Mouse (Mus musculus) ES-CJ7 (cell line): ENCODE results near the gene Slco1a6.
"Not testable (repeated sequence)": the region's sequence is repeated elsewhere in the genome, so short reads cannot be mapped to it uniquely, and the experiment has no call there.

Experiments used
- DNase-seq: peaks from one replicate; pipeline ENCODE4 v3.0.0; 2011; ENCODE audit warnings: low read depth, low spot score

The Slco1a6 gene

GRCm38 (mm10) chr6:142208421-142208820 is at the start of gene Slco1a6:
TSS of gene Slco1a6 (minus strand) at chr6:142208521.
- no peak for DNase-seq

- not testable (repeated sequence) for DNase-seq
Observed at GRCm38 (mm10) chr6:142250738-142251307, 42.5 kb upstream of the Slco1a6 start.

GRCm38 (mm10) chr6:142245065-142245464 is 36.7 kb upstream of the Slco1a6 start:
- no peak for DNase-seq

GRCm38 (mm10) chr6:142239468-142239867 is 31.1 kb upstream of the Slco1a6 start:
- DNase-seq = no peak

- DNase-seq = no peak
Observed at GRCm38 (mm10) chr6:142220138-142220537, 11.8 kb upstream of the Slco1a6 start.

GRCm38 (mm10) chr6:142211821-142212220 is 3.5 kb upstream of the Slco1a6 start:
- no peak for DNase-seq

GRCm38 (mm10) chr6:142209749-142210148 is 1.4 kb upstream of the Slco1a6 start:
- DNase-seq = no peak

GRCm38 (mm10) chr6:142200524-142200923 is 7.8 kb downstream of the Slco1a6 start:
- no peak for DNase-seq

GRCm38 (mm10) chr6:142194245-142194644 is 14.1 kb downstream of the Slco1a6 start:
- no peak for DNase-seq

GRCm38 (mm10) chr6:142191962-142192361 is 16.4 kb downstream of the Slco1a6 start:
- DNase-seq = no peak

- no peak for DNase-seq
Observed at GRCm38 (mm10) chr6:142187426-142187825, 20.9 kb downstream of the Slco1a6 start.

- DNase-seq = no peak
Observed at GRCm38 (mm10) chr6:142185868-142186415, 22.4 kb downstream of the Slco1a6 start.

GRCm38 (mm10) chr6:142163406-142163805 is 44.9 kb downstream of the Slco1a6 start:
- no peak for DNase-seq

- DNase-seq = no peak
Observed at GRCm38 (mm10) chr6:142161171-142161570, 47.1 kb downstream of the Slco1a6 start.

- DNase-seq = not testable (repeated sequence)
Observed at GRCm38 (mm10) chr6:142154081-142154480, 54.2 kb downstream of the Slco1a6 start.

- no peak for DNase-seq
Observed at GRCm38 (mm10) chr6:142148371-142148770, 60.0 kb downstream of the Slco1a6 start.

GRCm38 (mm10) chr6:142111667-142112305 is 96.5 kb downstream of the Slco1a6 start:
- DNase-seq = no peak

- no peak for DNase-seq
Observed at GRCm38 (mm10) chr6:142091126-142091525, 117.2 kb downstream of the Slco1a6 start.

- DNase-seq = not testable (repeated sequence)
Observed at GRCm38 (mm10) chr6:142058281-142058680, 150.0 kb downstream of the Slco1a6 start.

GRCm38 (mm10) chr6:142047689-142048088 is 160.6 kb downstream of the Slco1a6 start:
- no peak for DNase-seq

- no peak for DNase-seq
Observed at GRCm38 (mm10) chr6:142045746-142046145, 162.6 kb downstream of the Slco1a6 start.

- no peak for DNase-seq
Observed at GRCm38 (mm10) chr6:142041896-142042295, 166.4 kb downstream of the Slco1a6 start.
